Mouse (Mus musculus): Measurements from ENCODE around the gene Nckap5. TPM values are rescaled to one million over a fixed set of nuclear protein-coding genes. Genes with fewer than 3 reads are reported as not detected.

The Nckap5 gene
- total and polyA plus RNA-seq, 3 experiments: not detected

DNA sequence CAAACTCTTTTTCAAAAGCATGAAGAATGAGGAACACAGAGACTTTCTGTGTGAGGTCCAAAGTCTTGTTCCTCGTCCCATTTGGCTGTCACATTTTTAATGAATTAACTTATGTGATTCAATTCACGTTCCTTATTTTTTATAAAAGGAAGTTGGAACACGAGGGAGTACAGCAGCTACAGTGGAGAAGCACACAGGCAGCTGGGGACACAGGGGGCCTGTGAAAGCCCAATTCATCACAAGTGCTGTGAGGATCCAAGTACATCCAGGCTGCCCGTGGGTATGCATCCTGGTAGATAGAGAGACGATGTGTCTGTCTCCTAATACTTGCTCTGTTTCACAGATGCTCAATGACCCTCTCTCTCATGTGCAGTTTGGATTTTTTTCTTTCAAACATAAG is 576.2 kb downstream of the Nckap5 start:
- Histone ChIP-seq H3K9ac (ENCODE audit: insufficient read depth, low read depth) (no peak overlapping the region), H3K9me3 (replicated peaks; ENCODE audit: low read length) (peaks cover 61% of the 10 kb centered on the region), H3K79me2 (replicated peaks; ENCODE audit: control insufficient read depth, extremely low read depth, insufficient read depth, poor library complexity, severe bottlenecking) (no peaks in the 10 kb centered on the region), H3K4me2 (ENCODE audit: insufficient read depth, low read depth, poor library complexity, severe bottlenecking) (no peak overlapping the region), H3K36me3 (replicated peaks in 1 of 2; ENCODE audit: control insufficient read depth in 1 of 2, insufficient read depth in 1 of 2, low read length in 1 of 2) (no peaks in the 10 kb centered on the region), H3K4me3 (replicated peaks in 1 of 3; ENCODE audit: low read depth in 2 of 3, low read length in 2 of 3, poor library complexity in 1 of 3) (no peak overlapping the region), H3K27ac (ENCODE audit: insufficient read depth, low read depth) (no peak overlapping the region), H3K27me3 (replicated peaks) (no peaks in the 10 kb centered on the region), H3K4me1 (ENCODE audit: control insufficient read depth in 1 of 2, insufficient read depth in 2 of 2) (no peaks in the 10 kb centered on the region)
- dilution Hi-C loops (cut with MboI; ENCODE audit: extremely low pct_ligation_motif_present, extremely low pct_unique_long_range_greater_than_20kb, low sequenced_read_pairs): no loop called here
- TF ChIP-seq CTCF (conservative IDR thresholded peaks at IDR 0.05 in 1 of 2, IDR thresholded peaks at IDR 0.05 in 1 of 2; ENCODE audit: low read depth in 2 of 2, low read length in 2 of 2) (no peak), ELF1 (IDR thresholded peaks at IDR 0.05; ENCODE audit: low read depth, low read length) (no peak), MEF2A (IDR thresholded peaks at IDR 0.05; ENCODE audit: borderline replicate concordance, low read depth, low read length) (no peak), ZC3H11A (IDR thresholded peaks at IDR 0.05; ENCODE audit: low read depth, low read length) (no peak), EP300 (IDR thresholded peaks at IDR 0.05; ENCODE audit: low read length) (no peak), BHLHE40 (IDR thresholded peaks at IDR 0.05; ENCODE audit: low read depth, low read length) (no peak)
- DNase-seq (ENCODE audit: extremely low read depth): no peak
- in situ Hi-C loops (cut with MboI; ENCODE audit: low pct_ligation_motif_present, low pct_unique_long_range_greater_than_20kb, low sequenced_read_pairs): no loop called here

DNA sequence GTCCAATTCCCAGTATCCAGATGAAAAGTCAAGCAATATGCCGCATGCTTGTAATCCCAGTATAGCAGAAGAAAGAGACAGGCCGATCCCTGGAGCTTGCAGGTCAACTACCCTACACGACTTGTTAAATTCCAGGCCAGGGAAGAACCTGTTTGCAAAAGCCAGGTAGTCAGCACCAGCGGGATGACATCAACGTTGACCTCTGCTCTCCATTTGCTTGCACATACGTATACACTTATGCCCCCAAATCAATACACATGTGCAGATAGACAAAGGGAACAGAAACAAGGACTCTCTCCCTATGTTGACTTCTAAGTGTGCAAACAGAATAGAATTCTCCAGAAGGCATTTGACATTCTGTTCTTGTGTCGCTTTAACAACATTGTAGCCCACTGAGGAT is 576.7 kb downstream of the Nckap5 start:
- Histone ChIP-seq H3K36me3 (replicated peaks in 1 of 2; ENCODE audit: control insufficient read depth in 1 of 2, insufficient read depth in 1 of 2, low read length in 1 of 2) (no peaks in the 10 kb centered on the region), H3K27me3 (replicated peaks) (no peaks in the 10 kb centered on the region), H3K4me3 (replicated peaks in 1 of 3; ENCODE audit: low read depth in 2 of 3, low read length in 2 of 3, poor library complexity in 1 of 3) (no peak overlapping the region), H3K9me3 (replicated peaks; ENCODE audit: low read length) (peaks cover 61% of the 10 kb centered on the region), H3K9ac (ENCODE audit: insufficient read depth, low read depth) (no peak overlapping the region), H3K27ac (ENCODE audit: insufficient read depth, low read depth) (no peak overlapping the region), H3K4me2 (ENCODE audit: insufficient read depth, low read depth, poor library complexity, severe bottlenecking) (no peak overlapping the region), H3K4me1 (ENCODE audit: control insufficient read depth in 1 of 2, insufficient read depth in 2 of 2) (no peaks in the 10 kb centered on the region), H3K79me2 (replicated peaks; ENCODE audit: control insufficient read depth, extremely low read depth, insufficient read depth, poor library complexity, severe bottlenecking) (no peaks in the 10 kb centered on the region)
- DNase-seq (ENCODE audit: extremely low read depth): no peak
- dilution Hi-C loops (cut with MboI; ENCODE audit: extremely low pct_ligation_motif_present, extremely low pct_unique_long_range_greater_than_20kb, low sequenced_read_pairs) (no loop called here), in situ Hi-C loops (cut with MboI; ENCODE audit: low pct_ligation_motif_present, low pct_unique_long_range_greater_than_20kb, low sequenced_read_pairs) (no loop called here)
- TF ChIP-seq SIN3A (IDR thresholded peaks at IDR 0.05; ENCODE audit: low read length) (no peak), IRF4 (IDR thresholded peaks at IDR 0.05; ENCODE audit: low read depth, low read length) (no peak), POLR2AphosphoS2 (IDR thresholded peaks at IDR 0.05; ENCODE audit: low read depth, low read length) (no peak), HCFC1 (IDR thresholded peaks at IDR 0.05; ENCODE audit: low read depth, low read length) (no peak)

DNA sequence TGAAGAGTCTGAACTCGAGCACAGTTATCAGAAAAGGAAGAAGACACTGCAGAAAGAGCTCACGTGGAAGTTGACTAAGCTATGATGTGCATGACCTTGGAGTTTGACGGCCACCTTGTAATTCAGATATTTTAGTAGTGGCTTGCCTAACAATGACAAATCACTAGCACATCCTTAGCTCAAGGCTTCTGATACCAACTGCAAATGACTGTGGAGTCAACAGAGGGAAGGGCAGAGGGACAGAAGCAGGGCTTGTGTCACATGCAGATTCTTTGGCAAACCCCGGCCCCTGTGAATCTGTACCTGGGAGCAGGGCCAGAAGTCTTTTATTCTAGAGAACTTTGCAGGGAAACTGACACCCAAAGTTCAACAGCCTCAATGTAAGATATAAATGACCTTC is 597.4 kb downstream of the Nckap5 start:
- no peak for DNase-seq (ENCODE audit: extremely low read depth)
- dilution Hi-C loops (cut with MboI; ENCODE audit: extremely low pct_ligation_motif_present, extremely low pct_unique_long_range_greater_than_20kb, low sequenced_read_pairs) (no loop called here), in situ Hi-C loops (cut with MboI; ENCODE audit: low pct_ligation_motif_present, low pct_unique_long_range_greater_than_20kb, low sequenced_read_pairs) (no loop called here)
- no peaks in the 10 kb centered on the region for H3K79me2 ChIP-seq (replicated peaks; ENCODE audit: control insufficient read depth, extremely low read depth, insufficient read depth, poor library complexity, severe bottlenecking)
- H3K4me3 ChIP-seq (replicated peaks in 1 of 3; ENCODE audit: low read depth in 2 of 3, low read length in 2 of 3, poor library complexity in 1 of 3): no peak overlapping the region
- H3K36me3 ChIP-seq (replicated peaks in 1 of 2; ENCODE audit: control insufficient read depth in 1 of 2, insufficient read depth in 1 of 2, low read length in 1 of 2): no peaks in the 10 kb centered on the region
- H3K4me2 ChIP-seq (ENCODE audit: insufficient read depth, low read depth, poor library complexity, severe bottlenecking): no peak overlapping the region
- no peaks in the 10 kb centered on the region for H3K4me1 ChIP-seq (ENCODE audit: control insufficient read depth in 1 of 2, insufficient read depth in 2 of 2)
- H3K9ac ChIP-seq (ENCODE audit: insufficient read depth, low read depth): no peak overlapping the region
- no peaks in the 10 kb centered on the region for H3K27me3 ChIP-seq (replicated peaks)
- no peak overlapping the region for H3K27ac ChIP-seq (ENCODE audit: insufficient read depth, low read depth)
- peaks cover 70% of the 10 kb centered on the region for H3K9me3 ChIP-seq (replicated peaks; ENCODE audit: low read length)
- TF ChIP-seq NELFE (IDR thresholded peaks at IDR 0.05; ENCODE audit: low read depth, low read length): no peak
- no peak for TF ChIP-seq TCF12 (IDR thresholded peaks at IDR 0.05; ENCODE audit: low read depth, low read length)
- no peak for TF ChIP-seq JUND (conservative IDR thresholded peaks at IDR 0.05; ENCODE audit: low read depth, low read length)
- no peak for TF ChIP-seq MXI1 (IDR thresholded peaks at IDR 0.05; ENCODE audit: low read depth, low read length)
- no peak for TF ChIP-seq MYC (IDR thresholded peaks at IDR 0.05; ENCODE audit: low read depth, low read length)
- TF ChIP-seq BHLHE40 (IDR thresholded peaks at IDR 0.05; ENCODE audit: low read depth, low read length): no peak
- TF ChIP-seq CHD2 (IDR thresholded peaks at IDR 0.05; ENCODE audit: low read length): no peak
- TF ChIP-seq TBP (conservative IDR thresholded peaks at IDR 0.05; ENCODE audit: low read depth, low read length): no peak
- no peak for TF ChIP-seq ZNF384 (IDR thresholded peaks at IDR 0.05; ENCODE audit: low read depth, low read length)
- TF ChIP-seq CTCF (conservative IDR thresholded peaks at IDR 0.05 in 1 of 2, IDR thresholded peaks at IDR 0.05 in 1 of 2; ENCODE audit: low read depth in 2 of 2, low read length in 2 of 2): no peak
- no peak for TF ChIP-seq HCFC1 (IDR thresholded peaks at IDR 0.05; ENCODE audit: low read depth, low read length)
- TF ChIP-seq IRF4 (IDR thresholded peaks at IDR 0.05; ENCODE audit: low read depth, low read length): no peak
- no peak for TF ChIP-seq MAX (IDR thresholded peaks at IDR 0.05; ENCODE audit: low read length)
- no peak for TF ChIP-seq MEF2A (IDR thresholded peaks at IDR 0.05; ENCODE audit: borderline replicate concordance, low read depth, low read length)
- no peak for TF ChIP-seq NRF1 (IDR thresholded peaks at IDR 0.05; ENCODE audit: low read depth, low read length)
- TF ChIP-seq CHD1 (IDR thresholded peaks at IDR 0.05; ENCODE audit: low read depth, low read length): no peak
